Mouse (Mus musculus) E14TG2a.4 (cell line): ENCODE data around the gene Col11a2.

Experiments
- CTCF ChIP-seq: conservative IDR thresholded peaks from 2 replicates; pipeline ENCODE4 v1.5.1; 2014; ENCODE audit warnings: low read length
- NANOG ChIP-seq: IDR thresholded peaks from 2 replicates; pipeline ENCODE4 v1.6.1; 2014; ENCODE audit warnings: borderline replicate concordance, low read length, mixed read lengths

GRCm38 (mm10) chr17:34107109-34107867, 68.1 kb downstream of the Col11a2 start:
- TF ChIP-seq CTCF: no peak
- TF ChIP-seq NANOG: no peak
